Mouse (Mus musculus): ENCODE data around the gene Zfp609. TPM values are rescaled to one million over a fixed set of nuclear protein-coding genes. Genes with fewer than 3 reads are reported as not detected.
"Not testable (repeated sequence)": the region's sequence is repeated elsewhere in the genome, so short reads cannot be mapped to it uniquely, and the experiment has no call there.

The Zfp609 gene
- total RNA-seq, 2 experiments from 2014 or later, result 27.5 to 28.3 TPM

GRCm38 (mm10) chr9:65682183-65682582 is 145.2 kb downstream of the Zfp609 start:
- DNase-seq, result no peak
- intact Hi-C loops (cut with DNase I), result no loop called here

GRCm38 (mm10) chr9:65681634-65681940 is 145.8 kb downstream of the Zfp609 start:
- intact Hi-C loops (cut with DNase I), result loop anchor here (2.0 kb wide), 1 partner anchor 15 kb away; no protein-coding TSS in a partner anchor
- no peak for DNase-seq

GRCm38 (mm10) chr9:65680938-65681633 is 146.3 kb downstream of the Zfp609 start:
- intact Hi-C loops (cut with DNase I), result loop anchor here (2.0 kb wide), 1 partner anchor 14 kb away; no protein-coding TSS in a partner anchor
- no peak for DNase-seq

- peak; percentile 69 to 73 for DNase-seq
- intact Hi-C loops (cut with DNase I), result no loop called here
These were observed 148.1 kb downstream of the Zfp609 start for GRCm38 (mm10) chr9:65679181-65679761.

GRCm38 (mm10) chr9:65677119-65677462 is 150.3 kb downstream of the Zfp609 start:
- no peak for DNase-seq
- intact Hi-C loops (cut with DNase I), result no loop called here

GRCm38 (mm10) chr9:65676358-65677118 is 150.8 kb downstream of the Zfp609 start:
- peak; percentile 98 for DNase-seq
- intact Hi-C loops (cut with DNase I), result no loop called here

- DNase-seq, result no peak
- intact Hi-C loops (cut with DNase I), result no loop called here
These were observed 151.7 kb downstream of the Zfp609 start for GRCm38 (mm10) chr9:65675461-65676357.

GRCm38 (mm10) chr9:65672996-65673395 is 154.4 kb downstream of the Zfp609 start:
- peak in 1 of 2 experiments; percentile 40 for DNase-seq
- intact Hi-C loops (cut with DNase I), result no loop called here

- DNase-seq, result peak; percentile 74 to 75
- intact Hi-C loops (cut with DNase I), result no loop called here
These were observed 155.9 kb downstream of the Zfp609 start for GRCm38 (mm10) chr9:65671431-65671931.

GRCm38 (mm10) chr9:65667701-65668100 is 159.7 kb downstream of the Zfp609 start, which contains the start of gene Oaz2:
Gene Oaz2 (plus strand): TSS chr9:65668001.
- intact Hi-C loops (cut with DNase I), result loop anchor here (2.0 to 10.0 kb wide), 3 partner anchors 13 to 337 kb away; no protein-coding TSS in a partner anchor
- no peak for DNase-seq

GRCm38 (mm10) chr9:65666042-65666441 is 161.3 kb downstream of the Zfp609 start:
- intact Hi-C loops (cut with DNase I), result loop anchor here (1.0 to 10.0 kb wide), 4 partner anchors 15 to 339 kb away; no protein-coding TSS in a partner anchor
- DNase-seq, result peak; percentile 77 to 81

GRCm38 (mm10) chr9:65664163-65664562 is 163.2 kb downstream of the Zfp609 start:
- intact Hi-C loops (cut with DNase I), result loop anchor here (1.0 to 10.0 kb wide), 5 partner anchors 37 to 341 kb away; partner anchors contain the start of genes Ankdd1a and Rbpms2
- DNase-seq, result peak; percentile 69 to 79

- intact Hi-C loops (cut with DNase I), result loop anchor here (5.0 to 10.0 kb wide), 3 partner anchors 34 to 343 kb away; partner anchors contain the start of genes Ankdd1a and Rbpms2
- no peak for DNase-seq
These were observed 165.9 kb downstream of the Zfp609 start for GRCm38 (mm10) chr9:65661493-65661892.

GRCm38 (mm10) chr9:65661029-65661428 is 166.3 kb downstream of the Zfp609 start:
- peak in 1 of 2 experiments; percentile 53 for DNase-seq
- intact Hi-C loops (cut with DNase I), result loop anchor here (5.0 to 10.0 kb wide), 3 partner anchors 34 to 344 kb away; partner anchors contain the start of genes Ankdd1a and Rbpms2

- intact Hi-C loops (cut with DNase I), result no loop called here
- no peak for DNase-seq
These were observed 170.1 kb downstream of the Zfp609 start for GRCm38 (mm10) chr9:65657218-65657617.

- no peak for DNase-seq
- intact Hi-C loops (cut with DNase I), result no loop called here
These were observed 171.8 kb downstream of the Zfp609 start for GRCm38 (mm10) chr9:65655540-65655939.

GRCm38 (mm10) chr9:65654700-65655237 is 172.6 kb downstream of the Zfp609 start:
- DNase-seq, result no peak
- intact Hi-C loops (cut with DNase I), result no loop called here

- DNase-seq, result no peak
- intact Hi-C loops (cut with DNase I), result no loop called here
These were observed 173.6 kb downstream of the Zfp609 start for GRCm38 (mm10) chr9:65653741-65654140.

- DNase-seq; intact Hi-C loops (cut with DNase I): not testable (repeated sequence)
These were observed 175.4 kb downstream of the Zfp609 start for GRCm38 (mm10) chr9:65651957-65652356.

All from heart, postnatal 14 days (tissue).